Mouse (Mus musculus) CH12.LX (cell line): ENCODE measurements around the gene Clptm1. TPM values are rescaled to one million over a fixed set of nuclear protein-coding genes. Genes with fewer than 3 reads are reported as not detected.

Experiments
- DNase-seq: peaks from one replicate; pipeline ENCODE4 v3.0.0-alpha.2; 2013; ENCODE audit errors: extremely low read depth
- H3K27ac ChIP-seq: 2 replicates; pipeline ENCODE4 v1.5.1; 2012; ENCODE audit warnings: low read depth, mild to moderate bottlenecking, control low read depth, moderate library complexity; ENCODE audit not compliant: insufficient read depth
- H3K27me3 ChIP-seq: replicated peaks from 2 replicates; pipeline ENCODE3; 2012; ENCODE audit warnings: inconsistent platforms
- H3K36me3 ChIP-seq, 2 experiments: replicated peaks in 1 of 2; 2 replicates each; pipeline versions ENCODE3 to v1.6.1; 2012; ENCODE audit warnings: inconsistent platforms in 1 of 2, low read length in 1 of 2, mild to moderate bottlenecking in 1 of 2, mixed read lengths in 1 of 2, moderate library complexity in 1 of 2; ENCODE audit not compliant: control insufficient read depth in 1 of 2, insufficient read depth in 1 of 2
- H3K4me1 ChIP-seq, 2 experiments: 2 replicates each; pipeline ENCODE4 v1.6.1; 2012; ENCODE audit warnings: inconsistent platforms in 1 of 2, moderate library complexity in 1 of 2; ENCODE audit not compliant: insufficient read depth in 2 of 2, control insufficient read depth in 1 of 2
- H3K4me2 ChIP-seq: 2 replicates; pipeline ENCODE4 v1.6.1; 2012; ENCODE audit warnings: low read depth, mild to moderate bottlenecking, control low read depth; ENCODE audit not compliant: poor library complexity, insufficient read depth, severe bottlenecking
- H3K4me3 ChIP-seq, 3 experiments: fragments of 150-350 bp in 1 of 3; sonication (generic) in 1 of 3; replicated peaks in 1 of 3; 2 replicates each; pipeline versions ENCODE3 to v1.5.1; 2011 to 2012; ENCODE audit warnings: low read depth in 2 of 3, low read length in 2 of 3, mild to moderate bottlenecking in 2 of 3, moderate library complexity in 2 of 3, control low read depth in 1 of 3, improper control_type of control experiment in 1 of 3, inconsistent platforms in 1 of 3, mixed read lengths in 1 of 3; ENCODE audit not compliant: poor library complexity in 1 of 3
- H3K79me2 ChIP-seq: replicated peaks from 2 replicates; pipeline ENCODE4 v1.6.1; 2012; ENCODE audit warnings: mild to moderate bottlenecking, moderate library complexity; ENCODE audit not compliant: control insufficient read depth, poor library complexity, insufficient read depth, severe bottlenecking; ENCODE audit errors: extremely low read depth
- H3K9ac ChIP-seq: 2 replicates; pipeline ENCODE4 v1.6.1; 2012; ENCODE audit warnings: low read depth, mild to moderate bottlenecking, control low read depth, moderate library complexity; ENCODE audit not compliant: insufficient read depth
- H3K9me3 ChIP-seq: replicated peaks from 2 replicates; pipeline ENCODE3; 2012; ENCODE audit warnings: low read length, inconsistent platforms, mixed read lengths
- BHLHE40 ChIP-seq: IDR thresholded peaks from 2 replicates; pipeline ENCODE4 v1.6.1; 2011; ENCODE audit warnings: mild to moderate bottlenecking, low read depth, low read length, improper control_type of control experiment
- CTCF ChIP-seq, 2 experiments: IDR thresholded peaks in 1 of 2; conservative IDR thresholded peaks in 1 of 2; 2 replicates each; pipeline ENCODE4 v1.5.1; 2011 to 2012; ENCODE audit warnings: low read depth in 2 of 2, low read length in 2 of 2, improper control_type of control experiment in 1 of 2, inconsistent platforms in 1 of 2, mild to moderate bottlenecking in 1 of 2, moderate library complexity in 1 of 2
- ETS1 ChIP-seq: conservative IDR thresholded peaks from 2 replicates; pipeline ENCODE4 v1.6.1; 2012; ENCODE audit warnings: low read depth, mild to moderate bottlenecking, inconsistent platforms, low read length, improper control_type of control experiment, moderate library complexity
- GABPA ChIP-seq: IDR thresholded peaks from 2 replicates; pipeline ENCODE4 v1.6.1; 2012; ENCODE audit warnings: low read depth, low read length, improper control_type of control experiment, inconsistent platforms; ENCODE audit not compliant: insufficient replicate concordance
- IRF4 ChIP-seq: IDR thresholded peaks from 2 replicates; pipeline ENCODE4 v1.6.1; 2014; ENCODE audit warnings: low read depth, mild to moderate bottlenecking, inconsistent platforms, low read length, improper control_type of control experiment
- JUND ChIP-seq: conservative IDR thresholded peaks from 2 replicates; pipeline ENCODE4 v1.6.1; 2011; ENCODE audit warnings: low read depth, low read length, improper control_type of control experiment
- MAX ChIP-seq: IDR thresholded peaks from 2 replicates; pipeline ENCODE4 v1.6.1; 2011; ENCODE audit warnings: low read length, improper control_type of control experiment
- MAZ ChIP-seq: IDR thresholded peaks from 2 replicates; pipeline ENCODE4 v1.6.1; 2012; ENCODE audit warnings: low read depth, mild to moderate bottlenecking, inconsistent platforms, low read length, improper control_type of control experiment, moderate library complexity
- MEF2A ChIP-seq: IDR thresholded peaks from 2 replicates; pipeline ENCODE4 v1.6.1; 2014; ENCODE audit warnings: low read depth, mild to moderate bottlenecking, inconsistent platforms, low read length, improper control_type of control experiment, borderline replicate concordance
- MXI1 ChIP-seq: IDR thresholded peaks from 2 replicates; pipeline ENCODE4 v1.6.1; 2011; ENCODE audit warnings: mild to moderate bottlenecking, low read depth, low read length, improper control_type of control experiment
- MYC ChIP-seq: IDR thresholded peaks from 2 replicates; pipeline ENCODE4 v1.6.1; 2011; ENCODE audit warnings: low read depth, mild to moderate bottlenecking, improper control_type of control experiment, low read length
- NELFE ChIP-seq: IDR thresholded peaks from 2 replicates; pipeline ENCODE4 v1.6.1; 2011; ENCODE audit warnings: low read depth, low read length, improper control_type of control experiment
- NRF1 ChIP-seq: IDR thresholded peaks from 2 replicates; pipeline ENCODE4 v1.6.1; 2014; ENCODE audit warnings: low read depth, mild to moderate bottlenecking, inconsistent platforms, low read length, improper control_type of control experiment, moderate library complexity
- PAX5 ChIP-seq: IDR thresholded peaks from 2 replicates; pipeline ENCODE4 v1.6.1; 2012; ENCODE audit warnings: low read length, inconsistent platforms, mixed read lengths
- RAD21 ChIP-seq: IDR thresholded peaks from 2 replicates; pipeline ENCODE4 v1.6.1; 2011; ENCODE audit warnings: low read depth, mild to moderate bottlenecking, low read length, improper control_type of control experiment, moderate library complexity
- SIN3A ChIP-seq: IDR thresholded peaks from 2 replicates; pipeline ENCODE4 v1.6.1; 2012; ENCODE audit warnings: low read length, improper control_type of control experiment, inconsistent platforms
- SMC3 ChIP-seq: IDR thresholded peaks from 2 replicates; pipeline ENCODE4 v1.6.1; 2011; ENCODE audit warnings: low read depth, low read length, improper control_type of control experiment
- TBP ChIP-seq: conservative IDR thresholded peaks from 2 replicates; pipeline ENCODE4 v1.6.1; 2011; ENCODE audit warnings: low read depth, low read length, improper control_type of control experiment
- TCF12 ChIP-seq: IDR thresholded peaks from 2 replicates; pipeline ENCODE4 v1.6.1; 2014; ENCODE audit warnings: low read depth, mild to moderate bottlenecking, inconsistent platforms, low read length, improper control_type of control experiment
- USF1 ChIP-seq: IDR thresholded peaks from 2 replicates; pipeline ENCODE4 v1.6.1; 2014; ENCODE audit warnings: low read depth, mild to moderate bottlenecking, inconsistent platforms, low read length, improper control_type of control experiment
- USF2 ChIP-seq: conservative IDR thresholded peaks from 2 replicates; pipeline ENCODE4 v1.6.1; 2011; ENCODE audit warnings: low read depth, low read length, improper control_type of control experiment
- ZC3H11A ChIP-seq: IDR thresholded peaks from 2 replicates; pipeline ENCODE4 v1.6.1; 2012; ENCODE audit warnings: low read depth, mild to moderate bottlenecking, inconsistent platforms, low read length, improper control_type of control experiment
- ZKSCAN1 ChIP-seq: IDR thresholded peaks from 2 replicates; pipeline ENCODE4 v1.6.1; 2012; ENCODE audit warnings: low read depth, inconsistent platforms, low read length, improper control_type of control experiment, borderline replicate concordance
- dilution Hi-C: fragments of 300-500 bp; cut with MboI; formaldehyde crosslinking; loops from 2 replicates; pipeline ENCODE4 v1.14.3; 2020; ENCODE audit warnings: low sequenced_read_pairs; ENCODE audit not compliant: extremely low pct_unique_long_range_greater_than_20kb, extremely low pct_ligation_motif_present
- in situ Hi-C: fragments of 300-500 bp; cut with MboI; formaldehyde crosslinking; loops from 3 replicates; pipeline ENCODE4 v1.14.3; 2019; ENCODE audit warnings: low sequenced_read_pairs, low pct_ligation_motif_present, low pct_unique_long_range_greater_than_20kb, mixed read lengths
- polyA plus RNA-seq: library from polyadenylated mRNA; unstranded; fragments of >175 nt; gene quantifications from 2 replicates; pipeline ENCODE4 v1.2.1, GENCODE M21; 2012; ENCODE audit warnings: low read depth; ENCODE audit not compliant: insufficient read length
- total RNA-seq, 2 experiments: library from RNA; depleted of rRNA; stranded (reverse); fragments of 300-350 nt in 1 of 2; fragments of >200 nt in 1 of 2; gene quantifications; 2 replicates each; pipeline ENCODE4 v1.2.3; 2012 to 2014

Gene Clptm1
- total and polyA plus RNA-seq, 3 experiments: 33.8 to 70.9 (median 43.6) TPM

- Histone ChIP-seq H3K79me2 (no peaks in the 10 kb centered on the region), H3K27me3 (no peaks in the 10 kb centered on the region), H3K4me3 (no peak overlapping the region), H3K36me3 (peaks cover 94 to 100% of the 10 kb centered on the region in 2 experiments), H3K27ac (no peak overlapping the region), H3K9me3 (no peaks in the 10 kb centered on the region), H3K9ac (no peak overlapping the region), H3K4me2 (no peak overlapping the region), H3K4me1 (peaks cover 0 to 15% of the 10 kb centered on the region in 2 experiments; a peak in 2 of 4 replicates)
- in situ Hi-C loops (no loop called here), dilution Hi-C loops (no loop called here)
- no peak for TF ChIP-seq BHLHE40
- TF ChIP-seq NELFE: no peak
- TF ChIP-seq SIN3A: no peak
- TF ChIP-seq PAX5: no peak
- no peak for TF ChIP-seq MAZ
- TF ChIP-seq JUND: no peak
- no peak for TF ChIP-seq MXI1
- no peak for TF ChIP-seq ZKSCAN1
- peak; percentile 76 for TF ChIP-seq MEF2A
- TF ChIP-seq CTCF (conservative IDR thresholded peaks at IDR 0.05 in 1 of 2, IDR thresholded peaks at IDR 0.05 in 1 of 2; ENCODE audit: low read depth in 2 of 2, low read length in 2 of 2): peak in 1 of 2 experiments; percentile 81; a peak in 3 of 4 replicates
- TF ChIP-seq MAX: no peak
- TF ChIP-seq GABPA: no peak
- no peak for TF ChIP-seq USF1
- no peak for TF ChIP-seq TBP
- TF ChIP-seq TCF12: no peak
- peak; percentile 57 for TF ChIP-seq RAD21
- peak; percentile 56; the same call in 1 of the 2 replicates for TF ChIP-seq MYC
- no peak for TF ChIP-seq USF2
- TF ChIP-seq ZC3H11A: no peak
- peak; percentile 71 for TF ChIP-seq SMC3
- 0 out of 2 replicates have a peak, but pooled peaks have one; percentile 33 for TF ChIP-seq IRF4
- TF ChIP-seq ETS1: no peak
- no peak for TF ChIP-seq NRF1
- peak; percentile 75 for DNase-seq
These were observed 75.6 kb downstream of the Clptm1 start for GRCm38 (mm10) chr7:19589207-19589606.
